Mouse (Mus musculus) v-Abl transformed pro-B cells (cell line): Measurements from ENCODE around the gene Tgif2lx1.
"Not testable (repeated sequence)": the region's sequence is repeated elsewhere in the genome, so short reads cannot be mapped to it uniquely, and the experiment has no call there.

ENCODE experiments used
- in situ Hi-C, 2 experiments: fragments of 400-800 bp; cut with MboI; formaldehyde crosslinking; loops; one replicate each; pipeline ENCODE4 v1.15.1; 2025; ENCODE audit not compliant: unreplicated experiment in 2 of 2

Gene Tgif2lx1

DNA sequence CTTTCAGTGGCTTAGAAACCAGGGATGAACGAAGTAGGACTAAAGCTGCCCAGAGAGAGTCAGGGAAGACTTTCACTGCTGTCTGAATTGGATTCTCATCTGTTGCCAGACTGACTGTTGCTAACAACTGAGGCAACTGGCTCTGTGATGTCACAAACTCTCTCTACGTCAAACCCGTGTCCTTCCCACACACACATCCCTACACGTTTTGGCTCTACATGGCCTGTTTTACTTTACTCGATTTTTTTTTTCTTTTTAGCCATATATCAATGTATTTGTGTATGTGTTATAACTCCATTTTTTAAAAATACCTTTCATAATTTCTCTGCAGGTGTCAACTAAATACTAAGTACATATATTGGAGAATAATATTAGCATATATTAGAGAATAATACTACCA lies at the start of gene Tgif2lx1:
Tgif2lx1 (minus strand) TSS at position 101 of the 400 bp plus-strand sequence.
- in situ Hi-C loops: not testable (repeated sequence)
